Mouse (Mus musculus): Measurements from ENCODE around the gene Col12a1.

- no peak for TF ChIP-seq GATA1 (IDR thresholded peaks at IDR 0.05; ENCODE audit: low read length)
- no peak for TF ChIP-seq TAL1 (IDR thresholded peaks at IDR 0.05; ENCODE audit: low read length)
These were observed 28.7 kb downstream of the Col12a1 start for GRCm38 (mm10) chr9:79689771-79690535.
